Mouse (Mus musculus): ENCODE measurements around the gene Adprm.
A peak's percentile ranks its signal among the peaks of the same experiment; 100 is the strongest.

Gene Adprm

DNA sequence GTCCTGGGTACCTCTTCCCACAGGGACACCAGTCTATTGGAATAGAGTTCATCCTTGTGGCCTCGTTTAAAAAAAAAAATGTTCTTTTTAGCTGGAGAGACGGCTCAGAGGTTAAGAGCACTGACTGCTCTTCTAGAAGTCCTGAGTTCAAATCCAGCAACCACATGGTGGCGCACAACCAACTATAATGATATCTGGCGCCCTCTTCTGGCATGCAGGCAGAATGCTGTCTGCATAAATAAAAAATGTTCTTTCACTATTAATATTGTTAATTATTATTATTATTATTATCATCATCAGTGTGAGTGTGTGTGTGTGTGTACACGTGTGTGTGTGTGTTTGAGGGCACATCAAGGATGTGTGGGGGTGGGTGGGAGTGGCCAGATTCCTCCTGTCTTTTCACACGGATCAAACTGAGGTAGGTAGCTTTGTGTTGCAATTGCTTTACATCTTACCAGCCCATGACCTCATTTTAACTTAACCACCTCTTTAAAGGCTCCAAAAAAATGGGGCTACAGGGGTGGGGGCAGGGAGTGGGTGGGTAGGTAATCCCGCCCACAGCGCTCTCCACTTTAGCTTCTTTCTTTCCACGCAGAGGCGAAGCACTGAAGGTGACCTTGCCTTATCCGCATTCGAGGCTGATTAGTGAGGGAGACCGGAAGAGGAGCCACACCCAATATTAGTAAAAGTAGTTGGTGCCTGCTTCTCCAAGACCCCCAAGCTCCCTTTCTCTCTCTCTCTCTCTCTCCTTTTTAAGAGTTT is 29.9 kb downstream of the Adprm start:
- DNase-seq = peak; percentile 13

DNA sequence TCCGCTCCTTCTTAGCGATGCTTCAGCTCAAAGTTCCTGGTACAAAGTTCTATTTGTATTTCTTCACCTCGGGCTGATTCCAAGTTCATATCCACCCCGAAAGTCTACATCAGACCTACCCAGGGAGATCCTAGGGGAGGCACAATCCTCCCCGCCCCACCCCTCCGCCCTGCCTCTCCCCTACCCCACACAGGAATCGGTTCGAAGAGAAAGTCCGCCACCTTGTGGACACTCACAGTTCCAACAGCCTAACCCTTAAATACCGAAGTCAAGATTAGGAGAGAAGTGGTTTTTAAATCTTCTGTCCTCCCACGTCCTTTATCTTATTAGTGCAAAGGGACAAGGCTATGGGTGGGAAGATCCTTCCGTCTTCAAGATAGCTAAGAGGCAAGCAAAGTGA is 31.4 kb downstream of the Adprm start:
- peak; percentile 53 for DNase-seq

DNA sequence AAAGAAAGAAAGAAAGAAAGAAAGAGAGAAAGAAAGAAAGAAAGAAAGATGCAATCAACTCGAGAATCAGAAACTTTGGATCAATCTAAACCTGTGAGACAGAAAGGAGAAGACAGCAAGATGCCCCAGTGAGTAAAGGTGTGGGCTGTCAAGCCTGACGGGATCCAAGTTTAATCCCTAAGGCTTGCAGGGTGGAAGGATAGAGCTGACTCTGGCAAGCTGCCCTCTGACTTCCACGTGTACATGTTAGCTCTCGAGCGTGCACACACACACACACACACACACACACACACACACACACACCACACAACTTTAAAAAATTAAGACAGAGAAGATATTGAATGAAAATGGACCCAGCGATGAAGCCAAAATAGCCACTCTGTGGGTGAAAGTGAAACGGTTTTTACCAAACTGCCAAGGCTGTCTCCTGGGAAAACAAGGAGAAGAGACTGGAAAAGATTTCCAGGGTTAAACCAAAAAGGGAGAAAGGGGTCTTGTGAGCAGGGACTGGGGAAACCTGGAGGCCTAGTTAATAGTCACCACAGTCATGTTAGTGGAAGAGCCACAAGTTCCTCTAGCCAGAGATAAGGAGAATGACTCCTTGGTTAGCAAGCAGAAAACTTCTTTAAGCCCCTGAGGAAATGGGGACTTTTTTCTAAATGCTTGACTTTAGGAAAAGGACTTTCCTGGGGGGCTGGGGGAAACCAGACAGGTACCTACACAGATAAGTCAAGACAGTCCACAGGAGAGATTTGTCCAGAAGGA is 32.5 kb downstream of the Adprm start:
- no peak for DNase-seq

DNA sequence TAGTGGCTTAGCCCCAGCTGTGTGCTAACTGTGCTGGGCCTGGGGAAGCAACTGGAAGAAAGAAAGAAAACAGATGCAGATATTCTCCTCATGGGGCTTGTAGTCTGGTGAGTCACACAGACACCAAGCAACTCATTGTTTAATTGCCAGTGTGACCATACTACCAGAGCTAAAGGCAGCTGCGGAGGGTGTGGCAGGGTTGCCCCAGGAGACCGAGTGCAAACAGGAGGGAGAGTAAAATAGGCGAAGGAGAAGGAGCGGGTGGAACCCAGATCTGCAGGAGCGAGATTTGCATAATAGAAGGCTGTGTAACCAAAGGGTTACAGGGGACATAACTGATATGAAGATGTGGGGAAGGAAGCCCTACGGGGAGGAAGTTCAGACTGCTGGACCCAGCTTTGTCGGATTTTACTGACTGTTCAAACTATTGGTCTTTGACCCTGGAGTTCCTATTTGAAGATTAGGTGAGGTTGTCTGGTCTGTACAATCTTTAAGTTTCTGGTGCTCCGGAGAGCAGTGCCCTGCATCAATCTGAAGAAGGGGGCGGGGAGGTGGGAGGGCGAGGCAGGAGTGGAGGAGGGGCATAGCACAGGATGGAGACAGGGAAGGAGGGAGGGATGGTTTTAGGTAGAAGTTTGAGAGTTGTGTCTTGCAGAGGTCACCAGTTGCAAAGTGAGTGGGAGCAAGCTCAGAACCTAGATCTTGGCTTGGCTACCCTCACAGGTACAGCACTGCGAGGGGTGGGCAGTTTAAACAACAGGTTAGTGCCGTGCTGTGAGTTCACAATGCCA is 34.4 kb downstream of the Adprm start:
- DNase-seq = no peak

DNA sequence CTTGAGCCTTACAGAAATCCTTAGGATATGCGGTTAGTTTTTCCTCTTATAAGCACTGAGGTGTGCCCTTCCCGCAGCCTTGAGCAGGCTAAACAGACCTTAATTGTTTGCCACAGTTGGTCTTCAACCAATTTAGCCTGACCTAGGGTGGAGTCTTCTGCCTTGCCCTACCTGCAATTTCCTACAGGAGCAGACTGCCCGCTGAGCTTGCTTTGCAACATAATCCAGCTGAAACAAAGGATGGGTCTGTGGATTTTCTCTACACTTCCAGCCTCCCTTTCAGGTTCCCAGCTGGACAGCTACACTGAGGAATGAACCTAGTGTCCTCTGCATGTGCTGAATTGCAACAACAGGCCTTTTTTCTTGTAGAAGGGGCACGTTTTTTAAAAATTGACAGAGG is 40.8 kb downstream of the Adprm start:
- no peak for DNase-seq

DNA sequence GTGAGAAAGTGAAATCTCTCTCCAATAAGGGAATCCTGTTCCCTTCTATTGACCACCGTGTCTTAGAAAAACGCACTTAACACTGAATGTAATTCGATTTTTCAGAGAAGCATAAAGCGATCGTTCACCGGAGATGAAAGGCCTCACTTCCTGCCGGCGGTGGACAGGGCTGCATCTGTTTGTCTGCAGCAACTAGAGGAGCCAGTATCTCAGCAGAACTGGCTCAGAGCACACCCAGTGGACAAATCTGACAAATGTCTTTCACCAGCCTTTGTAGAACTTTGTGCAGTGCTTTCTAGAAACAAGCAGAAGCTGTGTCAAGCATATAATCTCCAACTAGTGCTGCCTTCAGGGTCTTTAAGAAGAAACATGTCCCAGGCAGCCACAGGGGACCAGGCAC is 42.0 kb downstream of the Adprm start:
- no peak for DNase-seq

DNA sequence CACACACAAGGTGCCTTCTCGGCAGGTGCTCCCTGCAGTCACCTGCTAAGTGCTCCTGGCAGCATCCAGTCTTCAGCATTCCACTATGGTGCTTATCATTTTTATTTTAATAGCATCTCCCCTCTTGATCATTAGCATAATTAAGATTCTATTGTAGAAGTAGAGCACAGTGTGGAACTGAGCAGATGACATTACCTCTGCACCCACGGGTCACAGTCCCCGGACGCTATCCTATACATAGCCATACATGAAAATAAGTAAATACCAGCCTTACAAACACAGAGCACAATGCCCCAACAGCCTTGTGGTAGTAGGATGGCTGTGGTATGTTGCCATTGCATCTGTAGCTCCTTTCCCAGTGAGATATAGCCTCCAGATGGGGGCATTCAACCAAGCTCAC is 43.9 kb downstream of the Adprm start:
- no peak for DNase-seq

DNA sequence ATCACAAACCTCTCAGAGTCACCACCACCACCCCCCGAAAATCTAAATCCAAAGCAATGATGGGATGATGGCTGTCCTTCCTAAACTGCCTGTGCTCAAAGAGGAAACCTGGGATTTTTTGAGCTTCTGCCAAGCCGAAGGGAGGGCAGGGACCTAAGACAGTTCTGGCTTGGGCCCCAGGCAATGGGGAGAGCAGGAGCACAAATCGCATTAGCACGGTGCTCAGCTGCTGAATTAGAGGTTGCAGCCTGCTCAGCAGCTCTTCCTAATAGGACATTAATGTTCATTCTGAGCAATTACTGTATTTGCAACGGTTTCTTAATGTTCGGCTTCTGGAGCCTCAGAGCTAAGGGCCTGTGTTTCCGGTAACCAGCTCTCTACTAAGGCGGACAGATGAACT is 44.4 kb downstream of the Adprm start:
- no peak for DNase-seq

DNA sequence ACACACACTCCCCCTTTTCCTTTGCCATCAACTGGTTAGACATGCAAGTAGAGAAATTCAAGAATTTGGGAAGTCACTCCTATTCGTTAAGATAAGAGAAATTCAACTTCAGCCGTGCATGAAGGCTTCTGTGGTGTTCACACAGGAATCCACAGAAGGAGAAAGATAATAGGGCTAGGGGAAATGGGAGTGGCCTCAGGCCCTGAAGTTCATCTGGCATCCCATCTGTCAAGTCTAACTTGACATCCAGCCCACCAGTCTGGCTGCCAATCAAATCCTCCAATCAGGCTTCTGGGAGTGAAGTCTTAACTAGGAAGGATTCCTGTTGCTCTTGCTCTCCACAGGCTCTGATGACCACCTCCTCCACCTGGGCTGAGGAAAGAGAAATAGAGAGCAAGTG is 49.5 kb downstream of the Adprm start:
- DNase-seq = no peak

DNA sequence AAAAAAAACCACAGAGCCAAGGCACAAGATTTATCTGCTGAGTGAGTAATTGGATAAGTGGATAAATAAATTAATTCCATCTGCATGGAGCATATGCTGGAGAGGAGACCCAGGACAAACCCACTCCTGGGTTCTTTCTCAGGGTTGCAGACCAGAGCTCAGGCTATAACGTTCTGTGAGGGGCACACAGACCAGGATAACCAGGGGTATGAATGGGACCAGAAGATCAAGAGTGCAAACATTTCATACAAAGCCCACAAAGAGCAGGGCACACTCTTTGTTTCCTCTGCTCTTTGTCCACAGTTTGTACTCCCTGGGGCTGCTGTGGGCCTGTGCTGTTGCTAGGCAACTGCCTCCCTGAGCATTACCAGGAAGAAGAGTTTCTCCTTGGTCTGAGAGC is 50.7 kb downstream of the Adprm start:
- no peak for DNase-seq

DNA sequence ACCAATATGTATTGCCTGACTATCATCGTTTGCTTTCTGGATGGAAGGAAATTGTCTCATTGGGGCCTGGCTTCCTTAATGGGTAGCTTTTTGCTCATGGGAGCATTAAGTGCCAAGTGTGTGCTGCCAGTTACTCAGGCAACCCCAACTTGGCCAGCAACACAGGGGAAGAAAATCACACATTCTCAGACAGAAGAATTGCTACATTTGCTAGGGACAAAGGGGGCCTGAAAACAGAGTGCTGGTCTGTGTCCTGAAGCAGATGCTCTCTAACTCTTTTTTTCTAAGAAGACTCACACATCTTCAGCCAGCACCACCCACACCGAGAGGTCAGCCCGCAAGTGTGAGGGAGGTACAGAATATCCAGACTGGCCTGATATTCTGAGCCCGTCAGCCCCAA is 51.7 kb downstream of the Adprm start:
- no peak for DNase-seq

DNA sequence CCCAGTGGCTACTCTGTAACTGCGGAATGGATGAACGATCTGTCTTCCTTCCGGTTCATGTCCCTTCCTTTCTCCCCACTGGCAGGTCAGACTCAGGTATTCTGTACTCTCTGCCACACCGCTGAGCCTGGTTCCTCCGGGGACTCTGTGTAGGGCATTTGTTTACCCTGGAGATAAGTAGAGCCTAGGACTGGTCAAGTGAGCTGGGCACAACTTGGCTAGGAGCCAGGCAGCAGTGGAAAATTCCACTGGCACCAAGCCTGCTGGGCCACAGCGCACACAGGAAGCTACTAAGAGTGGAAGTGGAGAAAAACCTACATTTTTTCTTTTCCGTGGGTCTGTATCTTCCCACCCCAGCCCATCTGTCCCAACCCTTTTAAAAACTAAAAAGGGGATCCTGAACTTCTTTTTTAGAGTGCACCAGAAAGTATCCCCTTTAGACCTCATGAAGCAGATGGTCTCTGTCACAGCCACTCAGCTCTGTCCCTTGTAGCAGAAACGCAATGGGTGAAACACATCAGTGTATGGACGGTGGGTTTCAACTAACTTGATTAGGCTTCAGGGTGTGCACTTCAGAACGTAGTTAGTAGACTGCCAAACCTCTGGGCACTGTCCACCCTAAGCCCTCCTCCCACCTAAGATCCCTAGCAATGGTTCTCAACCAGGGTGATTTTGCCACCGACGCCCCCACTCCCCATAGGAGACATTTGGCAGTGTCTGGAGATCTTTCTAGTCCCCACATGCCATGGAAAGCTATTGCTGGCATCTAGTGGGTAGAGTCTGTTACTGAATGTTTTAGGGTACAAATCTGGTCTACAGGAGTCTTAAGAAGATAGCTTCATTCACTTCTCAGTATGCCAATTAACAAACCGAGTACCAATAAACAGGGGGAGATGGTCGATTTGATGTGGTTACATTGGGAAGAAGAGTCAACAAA is 53.7 kb downstream of the Adprm start:
- DNase-seq = no peak

DNA sequence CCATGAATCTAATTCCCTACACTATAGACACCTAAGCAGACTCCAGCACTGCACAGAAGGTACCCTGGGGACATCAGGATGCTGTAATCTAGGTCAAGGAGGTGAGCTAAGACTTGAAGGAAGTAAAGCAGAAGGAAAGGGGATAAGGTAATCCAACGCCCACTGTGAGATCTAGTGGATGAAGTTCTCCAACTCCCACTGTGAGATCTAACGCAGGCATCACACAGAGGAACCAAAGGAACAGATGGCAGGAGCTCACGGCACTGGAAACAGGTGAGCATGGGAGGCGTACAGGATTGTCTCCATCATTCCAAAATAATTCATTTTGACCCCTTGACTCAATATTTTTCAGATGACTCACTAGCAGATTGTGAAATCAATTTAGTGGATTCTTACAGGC is 55.9 kb downstream of the Adprm start:
- DNase-seq = no peak

DNA sequence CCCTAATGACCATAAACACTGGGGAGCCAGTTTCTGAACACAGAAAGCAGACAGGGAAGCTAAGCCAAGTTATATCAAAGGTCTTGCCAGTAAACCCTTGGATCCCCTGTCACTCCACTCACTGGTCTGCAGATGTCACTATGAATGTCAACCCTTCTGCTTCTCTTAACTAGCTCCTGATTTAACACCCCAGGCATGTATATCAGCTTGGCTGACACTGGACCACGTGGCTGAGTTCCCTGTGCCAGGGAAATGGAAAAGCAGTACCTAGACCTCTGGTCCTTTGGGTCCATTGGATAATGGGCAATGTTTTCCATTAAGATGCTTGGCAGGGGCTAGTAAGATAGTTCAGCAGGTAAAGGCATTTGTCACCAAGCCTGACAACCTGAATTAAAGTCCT is 58.7 kb downstream of the Adprm start:
- DNase-seq = no peak

DNA sequence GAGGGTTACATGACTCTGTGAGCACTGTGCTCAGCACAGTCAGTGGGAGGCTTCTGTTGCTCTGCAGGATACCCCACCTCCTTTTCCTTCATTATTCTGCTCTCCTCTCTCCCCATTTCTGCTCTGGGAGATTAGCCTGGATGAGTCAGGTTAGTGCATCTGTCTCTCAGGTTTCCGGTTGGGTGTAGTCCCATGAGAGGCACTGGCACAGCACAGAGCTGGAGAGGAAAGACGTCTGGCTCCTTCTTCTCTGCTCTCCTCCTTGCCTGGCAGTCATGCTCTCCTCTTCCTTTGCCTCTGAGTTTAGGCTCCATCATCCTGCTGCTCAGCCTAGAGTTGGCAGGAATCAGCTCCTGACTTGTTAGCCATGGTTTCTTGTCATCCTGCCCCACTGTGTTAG is 60.2 kb downstream of the Adprm start:
- no peak for DNase-seq

All from thymus, postnatal 25 days (tissue).